Mouse (Mus musculus) hematopoietic stem cell, adult 5-6 weeks (primary cell): ENCODE measurements around the gene Bcap29. TPM values are rescaled to one million over a fixed set of nuclear protein-coding genes. Genes with fewer than 3 reads are reported as not detected.
"Not testable (repeated sequence)": the region's sequence is repeated elsewhere in the genome, so short reads cannot be mapped to it uniquely, and the experiment has no call there.

Source experiments
- ATAC-seq, 2 experiments: fragments of 125-278 bp in 1 of 2; replicated peaks in 1 of 2; 2 replicates each; pipeline ENCODE4 v1.8.0; 2016 to 2017; ENCODE audit warnings: inconsistent platforms in 2 of 2, mild to moderate bottlenecking in 2 of 2, moderate number of reproducible peaks in 2 of 2, low read depth in 1 of 2, moderate TSS enrichment in 1 of 2; ENCODE audit not compliant: low FRiP score in 2 of 2, poor library complexity in 2 of 2, severe bottlenecking in 2 of 2, insufficient read depth in 1 of 2, low TSS enrichment in 1 of 2
- total RNA-seq: library from RNA; stranded (forward); fragments of 172-1452, 232-1000 nt; gene quantifications from 2 replicates; pipeline ENCODE4 v1.2.3, GENCODE M21; 2017

Gene Bcap29
- total RNA-seq, 1 experiment from 2014 or later, result 47.6 TPM

GRCm38 (mm10) chr12:31583726-31584125, 50.7 kb downstream of the Bcap29 start:
- no peak for ATAC-seq

GRCm38 (mm10) chr12:31582081-31582480, 52.4 kb downstream of the Bcap29 start:
- ATAC-seq, result no peak

DNA sequence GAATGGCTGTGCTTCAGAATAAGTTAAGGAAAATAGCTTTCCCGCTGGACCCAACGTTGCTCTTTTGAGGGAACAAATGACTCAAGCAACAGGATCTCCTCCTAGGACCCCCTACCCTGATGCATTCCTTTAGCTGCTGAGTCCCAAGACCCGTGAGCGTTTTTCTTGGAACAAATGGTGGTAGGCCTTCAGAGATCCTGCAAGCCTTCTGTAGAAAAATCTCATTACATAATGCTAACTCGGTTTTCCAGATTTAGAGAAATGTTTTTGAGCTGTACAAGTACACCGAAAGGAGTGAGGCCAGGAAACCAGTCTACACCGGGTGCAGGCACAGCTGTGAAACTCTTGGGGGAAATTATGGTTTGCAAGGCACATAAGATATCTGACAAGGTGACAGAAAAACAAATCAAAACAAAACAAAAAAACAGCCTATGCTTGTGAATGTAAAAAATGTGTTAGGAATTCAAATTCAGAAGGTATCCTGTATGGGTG, 53.1 kb downstream of the Bcap29 start:
- no peak for ATAC-seq

DNA sequence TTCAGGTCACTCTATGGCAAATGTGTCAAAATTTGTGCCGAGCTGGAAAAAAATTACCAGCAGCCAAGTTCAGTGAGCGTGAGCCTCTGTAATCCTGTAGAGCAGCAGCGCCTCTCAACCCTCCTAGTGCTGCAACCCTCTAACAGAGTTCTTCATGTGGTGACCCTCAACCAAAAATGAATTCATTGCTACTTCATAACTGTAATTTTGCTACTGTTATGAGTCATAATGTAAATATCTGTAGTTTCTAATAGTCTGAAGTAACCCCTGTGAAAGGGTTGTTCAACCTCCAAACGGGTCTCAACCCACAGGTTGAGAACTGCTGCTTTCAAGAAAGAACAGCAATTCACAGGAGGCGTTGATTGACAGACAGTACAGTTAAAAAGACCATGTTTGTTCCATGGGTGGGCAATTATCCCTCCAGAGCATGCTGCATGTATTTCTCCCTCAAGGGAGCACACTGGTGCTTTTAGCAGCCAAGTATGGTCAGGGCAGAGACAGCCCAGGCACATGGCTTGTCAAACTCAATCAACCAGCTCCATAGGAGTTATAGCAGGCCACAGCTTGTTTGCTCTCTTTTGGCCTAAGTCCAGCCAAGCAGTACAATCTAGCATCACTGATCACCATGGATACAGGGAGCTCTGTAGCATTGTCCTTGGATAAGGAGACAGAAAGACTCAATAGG, 53.7 kb downstream of the Bcap29 start:
- ATAC-seq, result no peak

DNA sequence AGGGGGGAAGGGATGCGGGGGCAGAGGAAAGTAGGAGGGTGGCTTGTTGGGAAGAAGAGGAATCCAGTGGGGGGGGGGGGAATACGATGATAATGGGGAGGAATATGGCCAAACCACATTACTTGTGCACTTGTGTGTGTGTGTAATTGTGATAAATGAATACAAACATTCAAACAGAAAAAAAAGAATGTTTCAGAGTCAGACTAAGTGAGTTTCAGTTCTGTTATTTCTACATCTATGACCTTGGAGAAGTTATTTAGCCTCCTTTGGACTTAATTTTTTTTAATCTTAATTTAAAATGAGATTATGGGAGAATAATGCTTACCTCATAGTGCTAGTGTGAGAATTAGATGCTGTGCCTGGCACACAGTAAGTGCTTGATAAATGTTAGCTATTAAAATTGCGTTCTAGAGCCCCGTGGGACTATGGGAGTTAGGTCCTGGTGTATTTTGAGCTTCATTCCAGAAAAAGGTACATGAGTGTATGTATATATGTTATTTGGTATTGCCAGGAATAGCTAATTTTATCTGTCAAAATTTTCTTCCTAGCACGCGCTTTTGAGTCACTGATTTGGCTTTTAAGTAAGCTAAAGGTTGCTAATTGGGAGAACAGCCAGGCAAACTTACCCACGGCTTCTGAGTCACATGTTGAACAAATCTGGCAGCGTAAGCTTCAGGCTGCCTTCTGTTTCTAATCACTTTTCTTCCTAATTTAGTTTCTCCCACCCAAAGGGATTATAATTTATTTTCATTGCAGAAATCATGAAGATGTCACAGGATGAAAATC, 55.6 kb downstream of the Bcap29 start:
- no peak for ATAC-seq

DNA sequence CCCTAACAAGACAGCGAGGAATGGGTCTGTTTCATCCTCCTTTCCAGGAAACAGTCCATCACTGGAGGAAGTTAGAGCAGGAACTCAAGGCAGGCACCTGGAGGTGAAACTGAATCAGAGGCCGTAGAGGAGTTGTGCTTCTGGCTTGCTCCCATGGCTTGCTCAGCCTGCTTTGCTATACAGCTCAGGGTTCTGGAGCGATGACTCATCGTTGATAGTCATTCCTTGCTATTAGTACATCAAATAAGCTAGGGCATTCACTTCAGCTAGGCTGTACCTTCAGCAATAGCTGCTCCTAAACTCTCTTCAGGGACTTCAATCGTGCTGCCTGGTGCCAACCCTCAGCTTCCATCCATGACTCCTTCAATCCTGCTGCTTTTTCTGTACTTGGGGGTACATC, 60.0 kb downstream of the Bcap29 start:
- no peak for ATAC-seq

- ATAC-seq, result no peak
Observed at GRCm38 (mm10) chr12:31569784-31570183, 64.7 kb downstream of the Bcap29 start.

DNA sequence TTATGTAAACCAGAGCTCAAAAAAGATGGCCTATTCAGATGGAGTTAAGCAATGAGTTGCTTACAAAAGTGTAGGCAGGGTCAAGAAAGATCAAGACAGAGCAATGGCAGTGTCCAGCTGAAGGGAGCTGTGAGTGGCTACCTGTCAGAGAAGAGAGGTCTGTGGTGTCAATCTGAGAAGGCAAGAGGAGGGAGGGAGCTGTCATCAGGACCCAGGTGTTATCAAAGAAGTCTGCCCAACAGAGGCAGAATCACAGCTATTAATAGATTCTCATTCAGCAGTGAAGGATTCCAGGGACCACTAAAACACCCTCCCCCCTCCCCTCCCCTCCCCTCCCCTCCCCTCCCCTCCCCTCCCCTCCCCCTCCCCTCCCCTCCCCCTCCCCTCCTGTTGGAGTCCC, 65.8 kb downstream of the Bcap29 start:
- ATAC-seq, result no peak

DNA sequence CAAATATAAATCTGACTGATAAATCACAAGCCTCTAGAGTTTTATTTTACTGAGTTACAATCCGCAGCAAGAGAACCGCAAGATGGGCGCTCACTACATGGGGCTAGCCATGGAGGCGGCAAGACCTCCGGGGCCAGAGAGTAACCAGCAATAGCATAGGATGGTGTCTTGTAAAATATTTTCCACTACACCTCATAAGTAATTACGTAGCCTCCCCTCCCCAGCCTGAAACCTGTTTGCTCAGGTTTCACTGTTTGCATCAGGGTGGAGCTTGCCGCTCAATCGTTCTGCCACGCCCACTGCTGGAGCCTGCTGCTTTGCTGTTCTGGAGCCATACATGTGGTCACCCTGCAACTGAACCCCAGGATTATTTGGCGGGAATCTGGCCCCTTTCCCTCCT, 66.9 kb downstream of the Bcap29 start:
- not testable (repeated sequence) for ATAC-seq

GRCm38 (mm10) chr12:31560712-31561111, 73.7 kb downstream of the Bcap29 start:
- ATAC-seq, result no peak

- no peak for ATAC-seq
Observed at GRCm38 (mm10) chr12:31560002-31560401, 74.5 kb downstream of the Bcap29 start.

GRCm38 (mm10) chr12:31554371-31554770, 80.1 kb downstream of the Bcap29 start:
- ATAC-seq, result no peak

- no peak for ATAC-seq
Observed at GRCm38 (mm10) chr12:31551252-31551651, 83.2 kb downstream of the Bcap29 start.

DNA sequence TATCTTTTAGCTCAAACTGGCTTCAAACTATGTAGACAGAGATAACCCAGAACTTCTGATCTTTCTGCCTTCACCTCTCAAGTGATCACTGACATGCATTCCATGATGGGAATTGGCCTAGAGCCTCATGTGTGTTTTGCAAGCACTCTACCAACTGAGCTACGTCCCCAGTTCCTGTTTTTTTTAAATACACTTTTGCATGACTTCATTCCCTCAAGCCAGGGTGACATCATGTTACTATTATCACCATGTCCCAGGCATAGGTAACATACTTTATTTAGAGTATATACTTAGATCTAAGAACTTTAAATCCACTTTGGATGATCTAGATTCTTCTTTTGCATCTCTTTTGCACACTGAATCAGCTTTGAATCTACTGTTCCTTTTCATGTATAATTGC, 88.4 kb downstream of the Bcap29 start:
- no peak for ATAC-seq

GRCm38 (mm10) chr12:31545219-31545618, 89.2 kb downstream of the Bcap29 start:
- ATAC-seq, result no peak

DNA sequence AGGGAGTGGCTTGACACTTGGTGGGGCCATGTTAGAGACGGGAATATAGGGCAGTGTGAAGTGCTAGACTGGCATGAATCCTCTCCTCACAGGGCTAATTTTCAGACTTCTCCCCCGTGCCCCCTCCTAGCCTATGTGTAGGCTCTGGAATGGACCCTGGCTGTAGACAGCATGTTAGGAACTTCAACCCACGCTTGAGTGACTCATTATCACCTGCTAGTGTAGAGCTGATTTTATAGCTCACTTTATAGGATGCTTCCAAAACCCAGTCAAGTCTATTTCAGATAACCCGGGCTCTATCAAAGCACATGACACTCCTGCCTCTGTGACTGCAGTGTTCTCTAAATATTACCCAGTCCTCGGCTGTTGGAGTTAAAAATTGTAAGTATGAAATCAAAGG, 92.9 kb downstream of the Bcap29 start:
- no peak for ATAC-seq
